Mouse (Mus musculus) layer of hippocampus, adult 6 months (tissue): ENCODE data around the gene Mup22. TPM values are rescaled to one million over a fixed set of nuclear protein-coding genes. Genes with fewer than 3 reads are reported as not detected.

Experiments used
- long read RNA-seq, 2 experiments: library from polyadenylated mRNA; unstranded; transcript quantifications; one replicate each; pipeline ENCODE4 v2.0.0; 2019 to 2020
- polyA plus RNA-seq: library from polyadenylated mRNA; unstranded; fragments of <200 nt; fragmentation: Nextera tagmentation; gene quantifications from 2 replicates; pipeline ENCODE4 v1.2.3, GENCODE M21; 2021

The Mup22 gene
- polyA plus RNA-seq = not detected in 2 replicates
- long read RNA-seq, experiment 1 = 0 reads
- long read RNA-seq, experiment 2 = 0 reads

GRCm38 (mm10) chr4:60821363-60821762 is at the start of gene Mup22:
Gene Mup22, minus strand, starts transcription at chr4:60821463.

Other genes starting within 250 kb of the Mup22 start
- not detected in 2 replicates for gene Mup10, start 239.3 kb downstream of the Mup22 start, polyA plus RNA-seq
- not detected in 2 replicates for gene Mup11, start 159.1 kb downstream of the Mup22 start, polyA plus RNA-seq
- not detected in 2 replicates for gene Mup12, start 80.1 kb downstream of the Mup22 start, polyA plus RNA-seq